Mouse (Mus musculus) neural tube, embryonic 13.5 days (tissue): ENCODE data around the gene Cd3eap. TPM values are rescaled to one million over a fixed set of nuclear protein-coding genes. Genes with fewer than 3 reads are reported as not detected.
A peak's percentile ranks its signal among the peaks of the same experiment; 100 is the strongest.

Source experiments
- ATAC-seq: fragments of 200-750 bp; cut with Nextera tagmentation; 2 replicates; pipeline ENCODE4 v1.8.0; 2017; ENCODE audit warnings: low read depth, mild to moderate bottlenecking, moderate TSS enrichment, moderate library complexity
- H3K27ac ChIP-seq: fragments of 300-500 bp; sonication (generic); replicated peaks from 2 replicates; pipeline ENCODE4 v1.5.1; 2015; ENCODE audit warnings: moderate library complexity, mild to moderate bottlenecking, inconsistent platforms
- H3K27me3 ChIP-seq: fragments of 300-500 bp; sonication (generic); 2 replicates; pipeline ENCODE4 v1.6.1; 2015; ENCODE audit warnings: mild to moderate bottlenecking, inconsistent platforms
- H3K36me3 ChIP-seq: fragments of 300-500 bp; sonication (generic); 2 replicates; pipeline ENCODE4 v1.6.1; 2015; ENCODE audit warnings: mild to moderate bottlenecking, inconsistent platforms
- H3K4me1 ChIP-seq: fragments of 300-500 bp; sonication (generic); replicated peaks from 2 replicates; pipeline ENCODE4 v1.6.1; 2015; ENCODE audit warnings: inconsistent platforms
- H3K4me2 ChIP-seq: fragments of 300-500 bp; sonication (generic); 2 replicates; pipeline ENCODE4 v1.6.1; 2015; ENCODE audit warnings: inconsistent platforms, mild to moderate bottlenecking, moderate library complexity
- H3K4me3 ChIP-seq: fragments of 300-500 bp; sonication (generic); 2 replicates; pipeline ENCODE4 v1.5.1; 2015; ENCODE audit warnings: mild to moderate bottlenecking, inconsistent platforms
- H3K9ac ChIP-seq: fragments of 300-500 bp; sonication (generic); 2 replicates; pipeline ENCODE4 v1.6.1; 2015; ENCODE audit warnings: moderate library complexity, mild to moderate bottlenecking, inconsistent platforms
- H3K9me3 ChIP-seq: fragments of 300-500 bp; sonication (generic); 2 replicates; pipeline ENCODE4 v1.6.1; 2016; ENCODE audit warnings: inconsistent platforms
- WGBS: fragments of 180-500 bp; shearing (Covaris S2); methylation state at CpG from one replicate; pipeline ENCODE4 v1.1.7; 2015; 5-methylcytosine and 5-hydroxymethylcytosine counted together
- polyA plus RNA-seq: library from polyadenylated mRNA; unstranded; fragments of >200 nt; fragmentation: Nextera tagmentation; extraction: Ambion mirVana; gene quantifications from 2 replicates; pipeline ENCODE4 v1.2.1, GENCODE M21; 2015

Cd3eap gene
- polyA plus RNA-seq, 1 experiment from 2014 or later: 19.8 TPM

GRCm38 (mm10) chr7:19326359-19326758 lies 32.9 kb downstream of the Cd3eap start:
- Histone ChIP-seq H3K4me2 (peak overlapping the region; percentile 72), H3K4me3 (peak overlapping the region; percentile 39), H3K27ac (peak overlapping the region; percentile 64), H3K9me3 (no peaks in the 10 kb centered on the region), H3K36me3 (no peaks in the 10 kb centered on the region), H3K27me3 (0 out of 2 replicates have a peak, but pooled peaks cover 5% of the 10 kb centered on the region), H3K4me1 (peaks cover 20% of the 10 kb centered on the region), H3K9ac (peak overlapping the region; percentile 60)
- WGBS: 0% methylated on average over 18 of the region's 20 CpGs
- peak; percentile 46 for ATAC-seq

- Histone ChIP-seq H3K9ac (no peak overlapping the region), H3K9me3 (no peaks in the 10 kb centered on the region), H3K36me3 (no peaks in the 10 kb centered on the region), H3K4me3 (no peak overlapping the region), H3K27ac (no peak overlapping the region), H3K4me2 (peak overlapping the region; percentile 72; the same call in 1 of the 2 replicates), H3K4me1 (peaks cover 24% of the 10 kb centered on the region), H3K27me3 (0 out of 2 replicates have a peak, but pooled peaks cover 5% of the 10 kb centered on the region)
- no peak for ATAC-seq
- 73% methylated on average over 21 of the region's 21 CpGs for WGBS
Observed at GRCm38 (mm10) chr7:19325262-19326199, 33.8 kb downstream of the Cd3eap start.

GRCm38 (mm10) chr7:19324221-19324620 lies 35.1 kb downstream of the Cd3eap start:
- WGBS: 82% methylated on average over 11 of the region's 11 CpGs
- Histone ChIP-seq H3K27ac (no peak overlapping the region), H3K27me3 (0 out of 2 replicates have a peak, but pooled peaks cover 5% of the 10 kb centered on the region), H3K4me2 (no peak overlapping the region), H3K4me1 (peaks cover 34% of the 10 kb centered on the region), H3K9ac (no peak overlapping the region), H3K9me3 (no peaks in the 10 kb centered on the region), H3K36me3 (no peaks in the 10 kb centered on the region), H3K4me3 (no peak overlapping the region)
- no peak for ATAC-seq

- H3K27ac ChIP-seq: no peak overlapping the region
- no peak overlapping the region for H3K4me2 ChIP-seq
- 58% methylated on average over 9 of the region's 9 CpGs for WGBS
- no peak overlapping the region for H3K9ac ChIP-seq
- H3K27me3 ChIP-seq: peaks cover 23% of the 10 kb centered on the region
- no peak overlapping the region for H3K4me3 ChIP-seq
- no peaks in the 10 kb centered on the region for H3K36me3 ChIP-seq
- peaks cover 30% of the 10 kb centered on the region for H3K4me1 ChIP-seq
- no peaks in the 10 kb centered on the region for H3K9me3 ChIP-seq
- ATAC-seq: no peak
Observed at GRCm38 (mm10) chr7:19322489-19322888, 36.8 kb downstream of the Cd3eap start.

GRCm38 (mm10) chr7:19321464-19321863 lies 37.8 kb downstream of the Cd3eap start:
- Histone ChIP-seq H3K4me1 (peaks cover 20% of the 10 kb centered on the region), H3K27me3 (peaks cover 27% of the 10 kb centered on the region), H3K27ac (no peak overlapping the region), H3K4me3 (no peak overlapping the region), H3K9ac (no peak overlapping the region), H3K36me3 (no peaks in the 10 kb centered on the region), H3K9me3 (no peaks in the 10 kb centered on the region), H3K4me2 (no peak overlapping the region)
- WGBS: 67% methylated on average over 5 of the region's 5 CpGs
- ATAC-seq: no peak

- Histone ChIP-seq H3K4me3 (peak overlapping the region; percentile 47; the same call in 1 of the 2 replicates), H3K9ac (0 out of 2 replicates have a peak overlapping the region, but pooled peaks have one; percentile 55), H3K36me3 (no peaks in the 10 kb centered on the region), H3K4me2 (peak overlapping the region; percentile 70), H3K9me3 (no peaks in the 10 kb centered on the region), H3K27ac (peak overlapping the region; percentile 52; the same call in 1 of the 2 replicates), H3K27me3 (peaks cover 31% of the 10 kb centered on the region), H3K4me1 (peaks cover 16% of the 10 kb centered on the region)
- no peak for ATAC-seq
- WGBS: 37% methylated on average over 7 of the region's 7 CpGs
Observed at GRCm38 (mm10) chr7:19320637-19321036, 38.6 kb downstream of the Cd3eap start.

GRCm38 (mm10) chr7:19319906-19320305 lies 39.4 kb downstream of the Cd3eap start:
- WGBS: under 1% methylated on average over 41 of the region's 41 CpGs
- Histone ChIP-seq H3K27me3 (peaks cover 37% of the 10 kb centered on the region), H3K4me3 (peak overlapping the region; percentile 47), H3K36me3 (no peaks in the 10 kb centered on the region), H3K4me1 (peaks cover 16% of the 10 kb centered on the region), H3K9ac (peak overlapping the region; percentile 67), H3K27ac (peak overlapping the region; percentile 52; the same call in 1 of the 2 replicates), H3K9me3 (no peaks in the 10 kb centered on the region), H3K4me2 (peak overlapping the region; percentile 70)
- peak; percentile 93 for ATAC-seq

GRCm38 (mm10) chr7:19319458-19319857 lies 39.8 kb downstream of the Cd3eap start:
- H3K4me2 ChIP-seq: peak overlapping the region; percentile 70
- peak; percentile 82 for ATAC-seq
- no peak overlapping the region for H3K27ac ChIP-seq
- 21% methylated on average over 9 of the region's 9 CpGs for WGBS
- peak overlapping the region; percentile 47 for H3K4me3 ChIP-seq
- no peaks in the 10 kb centered on the region for H3K36me3 ChIP-seq
- H3K4me1 ChIP-seq: peaks cover 16% of the 10 kb centered on the region
- peaks cover 42% of the 10 kb centered on the region for H3K27me3 ChIP-seq
- no peaks in the 10 kb centered on the region for H3K9me3 ChIP-seq
- H3K9ac ChIP-seq: peak overlapping the region; percentile 67

- Histone ChIP-seq H3K36me3 (no peaks in the 10 kb centered on the region), H3K4me1 (peaks cover 16% of the 10 kb centered on the region), H3K9ac (no peak overlapping the region), H3K27me3 (peaks cover 47% of the 10 kb centered on the region), H3K4me2 (no peak overlapping the region), H3K9me3 (no peaks in the 10 kb centered on the region), H3K27ac (no peak overlapping the region), H3K4me3 (no peak overlapping the region)
- no peak for ATAC-seq
- WGBS: 81% methylated on average over 7 of the region's 7 CpGs
Observed at GRCm38 (mm10) chr7:19318676-19319075, 40.6 kb downstream of the Cd3eap start.

- Histone ChIP-seq H3K27ac (no peak overlapping the region), H3K9ac (no peak overlapping the region), H3K36me3 (no peaks in the 10 kb centered on the region), H3K9me3 (no peaks in the 10 kb centered on the region), H3K4me3 (no peak overlapping the region), H3K4me2 (no peak overlapping the region), H3K4me1 (peaks cover 16% of the 10 kb centered on the region), H3K27me3 (peaks cover 52% of the 10 kb centered on the region)
- WGBS: 71% methylated on average over 2 of the region's 2 CpGs
- ATAC-seq: no peak
Observed at GRCm38 (mm10) chr7:19318201-19318600, 41.1 kb downstream of the Cd3eap start.

- Histone ChIP-seq H3K27me3 (peaks cover 57% of the 10 kb centered on the region), H3K4me3 (no peak overlapping the region), H3K9ac (no peak overlapping the region), H3K4me1 (peaks cover 16% of the 10 kb centered on the region), H3K9me3 (no peaks in the 10 kb centered on the region), H3K27ac (no peak overlapping the region), H3K4me2 (no peak overlapping the region), H3K36me3 (no peaks in the 10 kb centered on the region)
- ATAC-seq: no peak
- WGBS: 44% methylated on average over 14 of the region's 14 CpGs
Observed at GRCm38 (mm10) chr7:19316451-19317161, 42.7 kb downstream of the Cd3eap start.

- no peak overlapping the region for H3K27ac ChIP-seq
- peaks cover 13% of the 10 kb centered on the region for H3K4me1 ChIP-seq
- H3K27me3 ChIP-seq: peaks cover 62% of the 10 kb centered on the region
- no peak for ATAC-seq
- no peaks in the 10 kb centered on the region for H3K9me3 ChIP-seq
- H3K4me2 ChIP-seq: no peak overlapping the region
- H3K36me3 ChIP-seq: no peaks in the 10 kb centered on the region
- 51% methylated on average over 5 of the region's 5 CpGs for WGBS
- H3K4me3 ChIP-seq: no peak overlapping the region
- H3K9ac ChIP-seq: no peak overlapping the region
Observed at GRCm38 (mm10) chr7:19314033-19314432, 45.2 kb downstream of the Cd3eap start.
